Mouse (Mus musculus) lung, embryonic 14.5 days (tissue): ENCODE measurements around the gene Bcl7a. TPM values are rescaled to one million over a fixed set of nuclear protein-coding genes. Genes with fewer than 3 reads are reported as not detected.

ENCODE experiments used
- ATAC-seq: fragments of 200-750 bp; cut with Nextera tagmentation; 2 replicates; pipeline ENCODE4 v1.8.0; 2017; ENCODE audit warnings: mild to moderate bottlenecking, moderate TSS enrichment, moderate library complexity; ENCODE audit not compliant: insufficient read depth
- DNase-seq: peaks from one replicate; pipeline ENCODE4 v3.0.0-alpha.2; 2015
- H3K27ac ChIP-seq: fragments of 300-500 bp; sonication (generic); 2 replicates; pipeline ENCODE4 v1.5.1; 2014; ENCODE audit warnings: low read depth, mild to moderate bottlenecking, moderate library complexity
- H3K27me3 ChIP-seq: fragments of 300-500 bp; sonication (generic); 2 replicates; pipeline ENCODE4 v1.6.1; 2014; ENCODE audit warnings: low read length, control low read depth; ENCODE audit not compliant: insufficient read depth
- H3K36me3 ChIP-seq: fragments of 300-500 bp; sonication (generic); 2 replicates; pipeline ENCODE4 v1.6.1; 2014; ENCODE audit warnings: control low read depth; ENCODE audit not compliant: insufficient read depth
- H3K4me1 ChIP-seq: fragments of 300-500 bp; sonication (generic); 2 replicates; pipeline ENCODE4 v1.6.1; 2014; ENCODE audit warnings: antibody characterized with exemption, control low read depth; ENCODE audit not compliant: insufficient read depth
- H3K4me2 ChIP-seq: fragments of 300-500 bp; sonication (generic); 2 replicates; pipeline ENCODE4 v1.6.1; 2014; ENCODE audit warnings: mild to moderate bottlenecking
- H3K4me3 ChIP-seq: fragments of 300-500 bp; sonication (generic); 2 replicates; pipeline ENCODE4 v1.5.1; 2014; ENCODE audit warnings: low read depth, low read length
- H3K9ac ChIP-seq: fragments of 300-500 bp; sonication (generic); 2 replicates; pipeline ENCODE4 v1.6.1; 2014
- H3K9me3 ChIP-seq: fragments of 300-500 bp; sonication (generic); 2 replicates; pipeline ENCODE4 v1.6.1; 2016; ENCODE audit warnings: low read depth, low read length, control low read depth
- CTCF ChIP-seq: IDR thresholded peaks from 2 replicates; pipeline ENCODE4 v1.5.1; 2016; ENCODE audit warnings: antibody characterized with exemption, low read depth
- WGBS: fragments of 180-500 bp; shearing (Covaris S2); extraction: QIAGEN DNeasy Blood & Tissue Kit; methylation state at CpG from one replicate; pipeline ENCODE4 v1.1.7; 2014; 5-methylcytosine and 5-hydroxymethylcytosine counted together
- polyA plus RNA-seq: library from polyadenylated mRNA; unstranded; fragments of >200 nt; fragmentation: Nextera tagmentation; extraction: Ambion mirVana; gene quantifications from 2 replicates; pipeline ENCODE4 v1.2.1, GENCODE M21; 2014

Gene Bcl7a
- polyA plus RNA-seq, 1 experiment from 2014 or later, result 24.9 TPM

GRCm38 (mm10) chr5:123327686-123328085 is 15.9 kb upstream of the Bcl7a start:
- H3K36me3 ChIP-seq, result no peaks in the 10 kb centered on the region
- no peaks in the 10 kb centered on the region for H3K27me3 ChIP-seq
- 79% methylated on average over 8 of the region's 8 CpGs for WGBS
- no peak overlapping the region for H3K27ac ChIP-seq
- no peaks in the 10 kb centered on the region for H3K9me3 ChIP-seq
- H3K9ac ChIP-seq, result no peak overlapping the region
- no peak overlapping the region for H3K4me2 ChIP-seq
- H3K4me3 ChIP-seq, result no peak overlapping the region
- ATAC-seq (no peak), DNase-seq (no peak)
- H3K4me1 ChIP-seq, result 0 out of 2 replicates have a peak, but pooled peaks cover 6% of the 10 kb centered on the region
- TF ChIP-seq CTCF, result no peak

- H3K27me3 ChIP-seq, result no peaks in the 10 kb centered on the region
- 0 out of 2 replicates have a peak, but pooled peaks cover 5% of the 10 kb centered on the region for H3K4me1 ChIP-seq
- WGBS, result 71% methylated on average over 6 of the region's 6 CpGs
Observed at GRCm38 (mm10) chr5:123333566-123333965, 10.1 kb upstream of the Bcl7a start.

GRCm38 (mm10) chr5:123336205-123336961 is 7.3 kb upstream of the Bcl7a start:
- 0 out of 2 replicates have a peak overlapping the region, but pooled peaks have one; percentile 11 for H3K9ac ChIP-seq

More at GRCm38 (mm10) chr5:123333566-123333965, 10.1 kb upstream of the Bcl7a start:
- H3K36me3 ChIP-seq, result no peaks in the 10 kb centered on the region
- H3K4me3 ChIP-seq, result no peak overlapping the region
- no peak overlapping the region for H3K27ac ChIP-seq
- no peak for DNase-seq
- no peak overlapping the region for H3K9ac ChIP-seq
- H3K4me2 ChIP-seq, result no peak overlapping the region
- H3K9me3 ChIP-seq, result no peaks in the 10 kb centered on the region
- ATAC-seq, result no peak
- no peak for TF ChIP-seq CTCF

GRCm38 (mm10) chr5:123338463-123338862 is 5.2 kb upstream of the Bcl7a start:
- Histone ChIP-seq H3K9me3 (no peaks in the 10 kb centered on the region), H3K4me3 (no peak overlapping the region), H3K27ac (no peak overlapping the region), H3K36me3 (no peaks in the 10 kb centered on the region), H3K4me2 (no peak overlapping the region), H3K4me1 (0 out of 2 replicates have a peak, but pooled peaks cover 7% of the 10 kb centered on the region), H3K9ac (no peak overlapping the region), H3K27me3 (no peaks in the 10 kb centered on the region)
- 59% methylated on average over 3 of the region's 3 CpGs for WGBS
- DNase-seq (no peak), ATAC-seq (no peak)
- no peak for TF ChIP-seq CTCF

More at GRCm38 (mm10) chr5:123336205-123336961, 7.3 kb upstream of the Bcl7a start:
- H3K9me3 ChIP-seq, result no peaks in the 10 kb centered on the region
- peak; percentile 83 for ATAC-seq
- no peak for TF ChIP-seq CTCF
- H3K4me2 ChIP-seq, result no peak overlapping the region
- peak; percentile 84 for DNase-seq
- 0 out of 2 replicates have a peak, but pooled peaks cover 5% of the 10 kb centered on the region for H3K4me1 ChIP-seq
- no peak overlapping the region for H3K4me3 ChIP-seq
- WGBS, result 38% methylated on average over 4 of the region's 4 CpGs
- no peaks in the 10 kb centered on the region for H3K27me3 ChIP-seq
- H3K36me3 ChIP-seq, result no peaks in the 10 kb centered on the region
- peak overlapping the region; percentile 61 for H3K27ac ChIP-seq

- no peak; the same call in 1 of the 2 replicates for ATAC-seq
- H3K4me3 ChIP-seq, result peak overlapping the region; percentile 93
- no peaks in the 10 kb centered on the region for H3K9me3 ChIP-seq
- no peak for TF ChIP-seq CTCF
- peak overlapping the region; percentile 89 for H3K4me2 ChIP-seq
- H3K36me3 ChIP-seq, result 0 out of 2 replicates have a peak, but pooled peaks cover 4% of the 10 kb centered on the region
- peak overlapping the region; percentile 96 for H3K9ac ChIP-seq
- no peak for DNase-seq
- H3K27me3 ChIP-seq, result no peaks in the 10 kb centered on the region
- under 1% methylated on average over 39 of the region's 51 CpGs for WGBS
- peaks cover 15% of the 10 kb centered on the region for H3K4me1 ChIP-seq
- H3K27ac ChIP-seq, result peak overlapping the region; percentile 99
Observed at GRCm38 (mm10) chr5:123344628-123344962, 961 bp downstream of the Bcl7a start.

- WGBS, result under 1% methylated on average over 82 of the region's 87 CpGs
- peak overlapping the region; percentile 89 for H3K4me2 ChIP-seq
- ATAC-seq (peak; percentile 28), DNase-seq (peak; percentile 79)
- H3K4me3 ChIP-seq, result peak overlapping the region; percentile 93
- H3K27ac ChIP-seq, result peak overlapping the region; percentile 99
- H3K36me3 ChIP-seq, result 0 out of 2 replicates have a peak, but pooled peaks cover 4% of the 10 kb centered on the region
- H3K27me3 ChIP-seq, result no peaks in the 10 kb centered on the region
- peaks cover 15% of the 10 kb centered on the region for H3K4me1 ChIP-seq
- H3K9ac ChIP-seq, result peak overlapping the region; percentile 96
- no peaks in the 10 kb centered on the region for H3K9me3 ChIP-seq
- no peak for TF ChIP-seq CTCF
Observed at GRCm38 (mm10) chr5:123344963-123345852, 1.6 kb downstream of the Bcl7a start.
